Mouse (Mus musculus) neutrophil, adult 5-6 weeks (primary cell): Measurements from ENCODE around the gene Rsu1. TPM values are rescaled to one million over a fixed set of nuclear protein-coding genes. Genes with fewer than 3 reads are reported as not detected.

ENCODE experiments used
- ATAC-seq: fragments of 151-379, 151-347 bp; 2 replicates; pipeline ENCODE4 v1.8.0; 2017; ENCODE audit warnings: mild to moderate bottlenecking, moderate TSS enrichment; ENCODE audit not compliant: insufficient number of reproducible peaks, poor library complexity, low FRiP score, severe bottlenecking; ENCODE audit errors: extremely low read depth
- total RNA-seq: library from RNA; stranded (forward); fragments of 200-1000 nt; gene quantifications from 2 replicates; pipeline ENCODE4 v1.2.3, GENCODE M21; 2017

The Rsu1 gene
- 69.5 and 84.2 TPM in 2 replicates for total RNA-seq

DNA sequence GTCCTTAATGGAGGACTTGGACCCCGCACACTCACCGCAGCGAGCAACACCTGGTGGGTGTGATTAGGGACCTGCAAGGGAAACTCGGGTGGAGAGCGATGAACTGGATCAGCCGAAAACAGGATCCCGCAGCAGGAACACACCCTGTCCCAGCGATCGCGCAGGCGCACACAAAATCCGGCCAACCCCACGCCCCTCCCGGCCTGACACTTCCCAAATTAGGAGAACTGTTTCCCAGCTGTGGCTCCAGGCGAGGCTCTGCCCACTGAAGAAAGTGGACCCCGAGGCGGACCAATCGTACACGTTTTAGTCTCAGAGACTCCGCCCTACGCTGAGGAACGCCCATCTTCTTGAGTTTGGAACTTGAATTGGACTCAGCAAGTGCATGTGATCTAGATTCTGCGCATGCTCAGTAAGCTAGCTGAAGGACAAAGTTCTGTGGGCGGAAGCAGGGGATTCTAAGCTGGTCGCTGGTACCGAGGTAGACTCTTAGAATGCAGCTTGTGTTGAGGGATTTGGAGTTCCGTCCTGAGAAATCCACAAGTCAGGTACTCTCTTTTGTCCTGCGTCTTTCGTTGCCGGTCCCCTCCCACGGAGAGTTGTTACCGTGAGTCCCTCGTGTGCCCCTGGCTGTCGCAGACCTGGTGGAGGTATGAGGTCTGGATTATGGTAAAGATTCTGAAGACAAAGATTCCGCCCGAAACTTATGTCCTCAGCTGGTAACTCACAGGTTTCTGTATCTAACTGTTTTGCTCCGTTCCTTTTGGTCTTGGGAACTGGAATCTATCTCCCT, at the start of gene Rsu1:
TSS of gene Rsu1 (minus strand) at position 251 of the 793 bp plus-strand sequence.
- peak; percentile 96 for ATAC-seq

DNA sequence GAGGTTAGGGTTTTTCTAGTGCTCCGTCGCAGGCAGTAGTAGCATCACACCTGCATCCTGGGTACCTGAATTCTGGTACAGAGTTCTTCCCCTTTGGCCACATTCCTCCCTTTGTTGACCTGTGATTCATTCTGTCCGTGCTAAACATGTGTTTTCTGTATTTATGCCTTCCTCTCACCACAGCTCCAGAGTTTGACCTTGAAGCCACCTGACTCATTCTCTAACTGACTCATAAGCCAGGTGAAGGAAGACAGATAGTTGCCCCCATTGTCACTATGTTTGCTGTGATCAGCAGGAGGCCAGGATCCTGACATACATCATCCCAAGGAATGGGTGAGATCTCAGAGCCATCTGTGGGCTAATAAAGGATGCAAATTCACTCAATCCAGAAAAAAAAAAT, 32.2 kb upstream of the Rsu1 start:
- ATAC-seq = no peak

DNA sequence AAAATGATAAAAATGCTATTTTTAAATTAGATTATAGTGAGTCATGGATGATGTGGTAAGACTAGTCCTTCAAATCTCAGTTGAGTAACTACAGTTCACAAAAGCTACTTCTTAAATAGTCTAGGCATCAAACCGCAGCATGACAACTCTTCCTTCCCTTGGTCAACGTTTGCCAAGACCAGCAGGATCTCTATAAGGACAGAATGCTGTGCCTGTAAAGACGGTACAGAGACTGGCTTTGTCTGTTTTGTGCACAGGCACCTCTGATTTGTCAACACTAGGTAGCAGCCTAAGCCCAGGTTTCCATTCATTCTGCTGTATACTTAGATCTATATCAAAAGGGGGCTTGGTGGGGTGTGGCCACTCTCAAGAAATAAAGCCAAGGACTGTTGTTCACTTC, 27.8 kb upstream of the Rsu1 start:
- peak; percentile 30; the same call in 1 of the 2 replicates for ATAC-seq

DNA sequence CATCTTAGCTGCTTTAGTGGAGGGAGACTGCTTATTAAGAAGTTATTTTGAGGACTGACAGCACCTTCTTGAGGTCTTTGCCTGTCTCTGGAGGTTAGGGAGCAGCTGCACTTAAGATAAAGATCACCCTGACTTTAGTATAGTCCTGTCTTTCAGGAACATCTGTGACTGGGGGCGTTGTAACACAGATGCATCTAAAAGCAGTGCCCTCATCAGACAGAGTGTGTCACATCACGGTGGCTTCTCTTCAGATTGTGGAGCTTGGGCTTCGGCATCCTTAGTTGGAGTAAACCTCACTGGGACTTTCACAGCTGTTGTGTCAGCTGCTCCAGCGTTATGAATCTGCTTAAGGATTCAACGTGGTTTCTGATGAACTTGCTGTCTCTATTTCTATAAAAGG, 26.5 kb upstream of the Rsu1 start:
- ATAC-seq = no peak

DNA sequence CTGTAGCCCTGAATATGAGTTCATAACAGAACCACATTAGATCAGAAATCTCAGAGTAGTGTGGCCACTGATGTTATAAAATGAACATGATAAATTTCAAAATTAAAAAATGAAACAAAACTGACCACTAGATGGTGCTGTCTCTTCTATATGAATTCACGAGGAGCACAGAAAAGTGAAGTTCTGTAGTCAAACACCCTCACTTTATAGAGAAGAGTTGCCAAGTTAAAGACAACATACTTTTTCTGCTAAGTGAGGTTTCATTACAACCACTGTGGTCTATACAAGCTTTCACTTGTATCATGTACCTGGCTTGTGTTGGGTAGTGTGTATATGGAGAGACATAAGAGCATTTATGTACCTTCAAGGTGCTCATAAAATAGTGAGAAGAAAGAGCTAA, 19.4 kb upstream of the Rsu1 start:
- peak; percentile 85 for ATAC-seq

DNA sequence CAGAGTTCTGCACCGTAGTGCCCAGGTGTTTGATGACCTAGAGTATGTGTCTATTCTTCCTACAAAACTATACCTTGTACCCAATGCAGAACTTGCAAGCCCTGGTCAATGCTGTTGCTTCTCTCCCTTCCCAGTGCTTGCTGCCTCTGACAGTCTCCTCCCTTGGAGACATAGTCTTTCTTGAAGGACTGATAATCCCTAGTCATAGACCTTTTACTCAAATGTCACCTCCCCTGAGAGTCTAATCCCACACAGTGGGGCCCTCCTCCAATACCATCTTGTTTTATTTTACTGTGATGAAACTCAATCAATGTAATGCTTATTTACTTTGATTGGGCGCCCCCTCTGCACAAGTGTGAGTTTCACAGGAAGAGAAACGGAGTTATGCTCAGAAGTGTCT, 18.9 kb upstream of the Rsu1 start:
- no peak for ATAC-seq

DNA sequence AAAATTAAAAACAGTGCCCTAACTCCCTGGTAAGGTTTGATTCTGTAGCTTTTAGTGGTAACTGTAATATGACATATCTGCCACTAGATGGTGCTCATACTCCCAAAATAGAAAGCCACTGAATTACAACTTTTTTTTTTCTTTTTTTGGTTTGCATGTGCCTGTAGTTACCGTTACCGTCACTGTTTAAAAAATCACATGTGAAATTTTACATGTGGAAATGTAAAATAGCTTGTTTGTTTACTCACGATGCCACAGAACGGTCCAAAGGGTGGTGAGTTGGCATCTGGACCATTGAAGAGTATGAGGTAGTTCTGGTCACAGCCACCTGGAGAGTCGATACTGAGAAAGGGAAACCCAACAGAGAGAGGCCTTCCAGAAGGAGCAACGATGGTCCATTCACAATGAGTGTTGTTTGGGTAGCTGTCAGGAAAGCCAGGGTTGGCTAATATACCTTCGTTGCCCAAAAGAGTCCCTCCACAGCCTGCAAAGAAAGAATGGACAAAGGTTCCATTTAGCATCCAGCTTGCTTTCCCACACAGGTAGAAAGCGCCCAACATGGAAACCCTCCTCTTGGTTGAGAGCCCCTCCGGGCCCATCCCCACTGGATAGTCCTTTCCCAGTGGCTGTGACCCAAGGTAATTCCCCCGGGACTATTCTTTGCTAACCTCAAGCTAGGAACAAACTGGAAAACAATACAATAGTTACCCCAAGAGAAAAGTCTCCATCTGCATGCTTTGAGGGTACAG, 7.1 kb upstream of the Rsu1 start:
- ATAC-seq = peak; percentile 70

DNA sequence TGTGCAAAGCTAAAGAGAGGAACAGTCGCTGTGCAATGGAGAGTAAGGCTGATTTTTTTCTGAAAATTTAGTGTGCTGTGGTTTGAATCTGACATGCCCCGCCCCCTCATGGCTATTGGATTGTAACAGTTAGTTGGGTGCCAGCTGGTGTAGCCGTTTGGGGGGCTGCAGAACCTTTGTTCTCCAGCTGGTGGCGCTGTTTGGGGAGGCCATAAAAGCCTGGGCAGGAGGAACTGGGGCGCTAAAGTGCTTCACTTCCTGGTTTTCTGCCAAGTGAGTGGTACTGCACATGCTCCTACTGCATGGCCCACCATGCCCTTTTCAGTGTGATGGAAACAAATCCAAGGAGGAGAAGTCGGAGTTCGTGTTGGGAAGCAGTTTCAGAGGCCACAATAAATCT, 4.7 kb upstream of the Rsu1 start:
- ATAC-seq = no peak

DNA sequence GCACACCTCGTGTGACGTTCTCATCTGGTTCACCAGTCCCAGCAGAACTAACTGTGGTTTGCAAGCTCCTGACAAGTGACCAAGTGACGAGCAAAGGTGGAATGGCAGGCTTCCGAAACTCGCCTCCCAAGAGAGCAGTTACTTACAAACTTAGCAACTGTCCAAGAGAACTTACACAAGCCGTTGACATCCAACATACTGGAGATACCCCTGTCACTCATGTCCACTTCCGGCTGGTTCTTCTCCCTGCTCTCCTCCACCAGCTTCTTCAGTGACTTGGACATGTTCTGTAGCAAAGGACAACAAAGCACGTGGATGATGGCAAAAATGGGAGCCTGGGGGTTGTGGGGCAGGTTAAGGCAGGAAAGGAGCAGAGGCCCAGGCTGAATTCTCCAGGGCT, 479 bp downstream of the Rsu1 start:
- no peak; the same call in 1 of the 2 replicates for ATAC-seq

DNA sequence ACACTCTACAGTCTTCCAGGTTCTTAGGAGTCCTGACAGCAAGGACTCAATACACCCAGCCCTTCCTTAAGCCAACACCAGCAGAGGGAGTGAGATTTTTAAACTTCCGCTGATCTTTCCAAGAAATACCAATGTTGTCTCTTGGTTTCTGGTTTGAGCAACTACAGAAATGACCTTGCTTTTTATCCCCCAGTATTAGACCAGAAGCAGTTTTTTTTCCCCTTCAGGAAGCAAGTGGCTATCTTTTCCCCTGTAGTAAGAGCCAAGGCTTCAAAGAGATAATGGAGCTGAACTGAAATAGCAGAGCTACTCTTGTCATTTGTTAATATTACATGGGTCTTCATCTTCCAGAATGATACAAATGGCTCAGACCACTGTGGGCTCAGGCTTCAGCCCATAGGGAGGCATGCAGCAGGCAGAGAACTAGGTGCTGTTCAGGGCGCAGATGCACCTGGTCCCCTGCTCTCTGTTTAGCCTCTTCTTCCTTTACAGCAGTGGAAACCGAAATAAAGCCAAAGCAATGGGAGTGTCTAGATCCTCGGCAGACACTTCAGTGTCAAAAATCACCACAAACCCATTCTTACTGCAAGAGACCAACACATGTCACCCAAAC, 2.4 kb downstream of the Rsu1 start:
- no peak for ATAC-seq

DNA sequence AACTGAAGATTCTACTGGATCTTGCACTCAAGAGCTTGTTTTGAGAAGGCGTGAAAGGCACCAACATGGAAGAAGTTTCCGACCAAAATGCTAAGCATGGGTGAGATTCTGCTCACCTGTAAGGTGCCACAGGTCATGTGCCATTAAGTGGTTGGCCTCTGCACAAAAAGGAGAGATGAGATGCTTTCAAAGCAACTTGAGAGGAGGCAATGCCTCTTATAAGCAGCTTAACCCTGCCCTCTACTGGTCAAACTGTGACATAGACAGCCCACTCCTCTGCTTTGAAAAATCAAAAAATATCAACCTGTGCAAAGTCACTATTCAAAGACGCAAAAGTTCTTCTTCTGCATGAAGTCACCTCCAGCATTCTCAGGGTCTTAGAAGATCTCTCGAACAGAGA, 6.3 kb downstream of the Rsu1 start:
- ATAC-seq = peak; percentile 76; the same call in 1 of the 2 replicates

DNA sequence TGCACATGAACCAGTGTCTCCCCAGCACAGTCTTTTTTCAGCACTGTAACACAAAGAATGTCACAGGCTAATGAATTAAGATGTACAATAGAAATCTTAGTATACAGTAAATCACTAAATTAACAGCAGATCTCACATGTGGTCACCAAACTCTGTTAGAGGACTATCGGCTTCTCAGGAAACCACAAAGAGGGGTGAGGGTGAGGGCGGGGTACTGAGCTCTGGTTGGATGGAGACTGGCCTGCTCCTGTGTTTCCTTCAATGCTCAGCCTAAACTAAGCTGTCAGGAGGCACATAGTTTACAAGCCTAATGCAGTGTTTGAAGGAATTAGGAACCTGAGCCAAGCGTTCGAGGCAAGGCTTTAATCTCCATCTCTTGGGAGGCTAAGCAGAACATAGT, 8.1 kb downstream of the Rsu1 start:
- no peak for ATAC-seq

DNA sequence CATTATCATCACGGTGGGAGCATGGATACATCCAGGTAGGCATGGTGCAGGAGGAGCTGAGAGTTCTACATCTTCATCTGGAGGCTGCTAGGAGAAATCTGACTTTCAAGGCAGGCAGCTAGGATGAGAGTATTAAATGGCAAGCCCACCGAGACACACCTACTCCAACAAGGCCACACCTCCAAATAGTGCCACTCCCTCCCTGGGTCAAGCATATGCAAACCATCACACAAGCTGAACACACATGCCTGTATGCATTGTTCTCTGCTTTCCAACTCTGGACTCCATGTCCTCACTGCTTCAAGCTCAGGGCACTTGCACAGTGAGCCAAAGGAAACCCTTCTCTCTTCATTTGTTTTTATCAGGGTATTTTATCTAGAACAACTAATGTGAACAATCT, 12.6 kb downstream of the Rsu1 start:
- no peak for ATAC-seq

DNA sequence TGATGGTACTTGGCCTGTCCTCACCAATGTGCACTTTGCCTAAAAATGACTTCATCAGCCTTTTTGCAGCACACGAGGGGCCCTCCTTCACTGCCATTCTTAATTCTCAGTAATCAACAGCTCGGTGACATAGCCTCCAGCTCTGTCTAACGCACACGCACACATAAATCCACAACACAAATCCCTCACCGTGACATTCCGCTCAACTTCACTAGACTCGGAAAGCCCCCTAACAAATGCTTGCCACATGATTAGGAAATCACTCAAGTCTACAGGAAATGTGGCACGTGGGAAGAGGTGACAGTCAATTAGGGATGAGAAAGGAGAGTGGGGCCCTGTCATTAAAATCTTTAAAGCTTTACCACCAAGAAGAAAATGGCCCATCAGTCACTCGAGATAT, 30.5 kb downstream of the Rsu1 start:
- no peak for ATAC-seq

DNA sequence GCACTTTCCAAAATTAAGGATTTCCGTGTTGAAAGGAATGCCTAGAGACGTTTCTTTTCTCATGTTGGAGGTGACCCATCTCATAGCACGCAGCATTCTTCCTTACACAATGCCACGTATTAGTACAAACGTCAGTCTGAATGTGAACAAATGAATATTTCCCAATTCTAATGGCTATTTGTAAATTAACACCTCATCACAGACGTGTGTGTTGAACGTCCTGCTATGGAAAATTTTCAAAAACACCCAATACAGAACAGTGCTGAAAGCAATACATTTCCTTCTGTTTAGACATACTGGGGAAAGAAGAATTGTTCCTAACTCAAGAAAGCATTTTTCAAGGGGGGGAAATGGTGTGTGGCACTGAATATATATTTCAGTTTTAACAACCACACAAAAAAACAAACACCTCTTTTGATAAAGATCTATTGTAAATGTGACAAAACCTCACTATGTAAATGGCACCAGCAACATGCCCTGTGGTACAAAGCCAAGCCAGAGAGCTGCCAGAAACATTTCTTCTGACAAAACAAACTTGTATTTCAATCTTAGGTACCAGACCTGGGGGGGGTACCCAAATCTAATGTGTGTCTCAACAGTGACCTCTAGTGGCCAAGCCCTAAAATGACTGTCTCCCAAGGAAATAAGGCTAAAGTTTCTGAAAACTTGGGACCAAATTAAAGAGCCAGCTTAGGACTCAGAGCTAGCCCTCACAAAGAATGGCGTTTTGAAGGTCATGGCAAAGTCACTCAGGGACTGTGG, 33.9 kb downstream of the Rsu1 start:
- peak; percentile 58 for ATAC-seq

DNA sequence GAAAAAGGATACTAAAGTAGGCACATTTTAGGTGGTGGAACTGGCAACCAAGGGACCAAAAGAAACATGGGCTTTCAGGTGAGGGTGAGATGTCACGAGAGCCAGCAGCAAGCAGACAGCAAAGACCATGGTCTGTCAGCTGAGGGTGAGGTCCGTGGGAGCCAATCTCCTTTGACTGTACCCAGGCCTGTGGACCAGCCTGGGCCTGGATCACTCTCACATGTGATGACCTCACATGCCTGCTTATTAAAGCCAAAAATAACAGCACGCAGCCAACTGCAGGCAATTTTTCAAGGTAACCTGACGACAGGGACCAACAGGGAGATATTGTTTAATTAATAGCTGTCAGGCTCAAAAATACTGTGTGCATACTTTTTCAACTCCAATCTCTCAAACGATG, 35.5 kb downstream of the Rsu1 start:
- ATAC-seq = no peak

DNA sequence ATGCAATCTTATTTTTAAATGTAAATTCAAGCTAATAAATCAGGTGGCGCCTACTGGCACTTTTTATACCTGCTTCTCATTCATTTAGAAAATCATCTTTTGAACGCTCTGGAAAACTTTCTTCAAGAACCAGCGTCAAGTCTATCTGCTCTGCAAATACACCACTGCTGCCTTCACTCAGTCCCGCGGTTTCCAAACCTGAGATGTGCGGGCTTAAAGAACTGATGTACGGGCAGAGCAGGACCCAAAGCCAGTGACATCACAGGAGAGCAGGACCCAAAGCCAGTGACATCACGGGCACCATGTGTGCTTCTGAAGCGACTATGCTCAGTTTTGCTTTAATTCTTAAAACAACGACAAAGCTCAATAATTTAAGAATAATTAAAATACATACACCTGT, 36.4 kb downstream of the Rsu1 start:
- ATAC-seq = no peak

DNA sequence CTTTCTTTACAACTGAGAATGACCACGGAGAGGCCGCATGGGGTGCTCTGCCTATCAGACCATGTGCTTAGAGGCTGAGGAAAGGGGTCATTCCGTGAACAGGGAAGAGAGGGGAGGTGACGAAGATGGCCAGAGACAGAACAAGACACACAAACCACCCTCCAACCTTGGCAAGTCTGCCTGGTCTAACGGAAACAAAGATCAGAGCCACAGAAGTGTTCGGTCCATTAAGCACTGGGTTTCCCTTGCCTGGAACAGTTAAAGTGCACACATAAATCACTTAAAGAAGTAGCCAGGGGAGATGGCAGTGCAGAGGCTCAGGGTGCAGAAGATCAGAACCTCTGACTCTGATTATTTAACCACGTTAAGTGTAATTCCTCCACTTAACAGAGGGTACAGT, 37.3 kb downstream of the Rsu1 start:
- no peak for ATAC-seq

DNA sequence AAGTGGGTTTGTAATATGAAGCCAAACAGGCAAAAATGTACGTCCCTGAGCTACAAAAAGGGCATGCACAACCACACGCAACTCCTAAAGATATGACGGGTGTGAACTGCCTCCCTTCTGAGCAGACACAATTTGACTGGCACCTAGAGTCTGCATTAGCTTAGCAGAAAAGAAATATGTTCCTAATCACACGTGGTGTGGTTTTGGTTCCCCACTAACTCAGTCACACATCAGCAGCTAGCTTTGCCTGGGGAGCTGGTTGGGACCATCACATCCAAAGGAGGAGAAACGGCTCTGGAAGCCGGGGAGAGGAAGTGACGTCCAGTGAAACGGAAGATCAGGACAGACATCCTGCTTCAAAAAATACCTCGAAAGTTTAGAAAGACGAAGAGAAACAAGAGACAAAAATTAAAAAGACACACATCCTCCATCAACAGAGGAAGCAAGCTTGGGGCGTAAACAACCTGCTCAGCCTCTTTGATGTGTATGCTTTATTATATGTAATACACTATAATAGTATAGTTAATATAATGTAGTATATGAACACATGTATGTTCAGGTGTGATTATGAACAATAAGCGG, 37.9 kb downstream of the Rsu1 start:
- no peak for ATAC-seq
